Mouse (Mus musculus) heart, embryonic 10.5 days (tissue): ENCODE data around the gene Uba1. TPM values are rescaled to one million over a fixed set of nuclear protein-coding genes. Genes with fewer than 3 reads are reported as not detected.

ENCODE experiments used
- polyA plus RNA-seq: library from polyadenylated mRNA; unstranded; fragments of >200 nt; fragmentation: Nextera tagmentation; extraction: Ambion mirVana; gene quantifications from 2 replicates; pipeline ENCODE4 v1.2.1, GENCODE M21; 2016

Uba1 gene
- polyA plus RNA-seq, 1 experiment from 2014 or later: 202 TPM

Other genes starting within 250 kb of the Uba1 start
- gene Jade3, start 232.6 kb upstream of the Uba1 start, polyA plus RNA-seq: 8.5 and 10.9 TPM in 2 replicates
- 0.78 and 2.6 TPM in 2 replicates for gene Rgn, start 108.5 kb upstream of the Uba1 start, polyA plus RNA-seq
- gene Rbm10, start 40.8 kb upstream of the Uba1 start, polyA plus RNA-seq: 57.6 and 68.5 TPM in 2 replicates
- 238 and 280 TPM in 2 replicates for gene Ndufb11, start 40.7 kb upstream of the Uba1 start, polyA plus RNA-seq
- 121 and 130 TPM in 2 replicates for gene Cdk16, start 29.6 kb downstream of the Uba1 start, polyA plus RNA-seq
- gene Usp11, start 45.6 kb downstream of the Uba1 start, polyA plus RNA-seq: 51.2 and 56.8 TPM in 2 replicates
- 117 and 128 TPM in 2 replicates for gene Araf, start 139.5 kb downstream of the Uba1 start, polyA plus RNA-seq
- 24.2 and 29.2 TPM in 2 replicates for gene Timp1, start 211.8 kb downstream of the Uba1 start, polyA plus RNA-seq